Mouse (Mus musculus) spleen, adult 2 months (tissue): ENCODE measurements at regions not wholly inside any gene's neighbourhood (a gene's known extent, or its start where the extent isn't known, plus 50 kb on each side); places are given as distances from the start of the nearest gene placed in this dataset.

Source experiments
- CTCF ChIP-seq: fragments of 200-500 bp; IDR thresholded peaks from 2 replicates; pipeline ENCODE4 v1.5.1; 2011; ENCODE audit warnings: mild to moderate bottlenecking, inconsistent platforms; ENCODE audit not compliant: insufficient read depth, insufficient read length, insufficient replicate concordance; ENCODE audit errors: extremely low read depth
- POLR2A ChIP-seq: fragments of 200-500 bp; IDR thresholded peaks from 2 replicates; pipeline ENCODE4 v1.6.1; 2011; ENCODE audit warnings: low read depth, low read length, inconsistent platforms

GRCm38 (mm10) chr10:98796016-98796415 lies 118.2 kb upstream of the Atp2b1 start:
- TF ChIP-seq POLR2A (no peak), CTCF (no peak)
